Mouse (Mus musculus) heart, embryonic 14.5 days (tissue): ENCODE data around the gene 1700016H13Rik. TPM values are rescaled to one million over a fixed set of nuclear protein-coding genes. Genes with fewer than 3 reads are reported as not detected.

ENCODE experiments used
- ATAC-seq: fragments of 200-750 bp; cut with Nextera tagmentation; 2 replicates; pipeline ENCODE4 v1.8.0; 2017; ENCODE audit warnings: low read depth, moderate TSS enrichment; ENCODE audit not compliant: insufficient number of reproducible peaks, insufficient read depth, low FRiP score
- H3K27ac ChIP-seq, 2 experiments: fragments of 200-500 bp in 1 of 2; fragments of 300-500 bp in 1 of 2; sonication (generic) in 1 of 2; replicated peaks in 1 of 2; 2 replicates each; pipeline ENCODE4 v1.5.1; 2012 to 2014; ENCODE audit warnings: low read depth in 2 of 2, low read length in 2 of 2, control low read depth in 1 of 2, mild to moderate bottlenecking in 1 of 2, mixed read lengths in 1 of 2; ENCODE audit not compliant: control insufficient read depth in 1 of 2, insufficient read depth in 1 of 2
- H3K27me3 ChIP-seq: fragments of 300-500 bp; sonication (generic); 2 replicates; pipeline ENCODE4 v1.6.1; 2014; ENCODE audit warnings: mild to moderate bottlenecking, low read length, control low read depth; ENCODE audit not compliant: control insufficient read depth, insufficient read depth
- H3K36me3 ChIP-seq: fragments of 300-500 bp; sonication (generic); 2 replicates; pipeline ENCODE4 v1.6.1; 2014; ENCODE audit warnings: mild to moderate bottlenecking, control low read depth, low read length, mixed read lengths; ENCODE audit not compliant: control insufficient read depth, insufficient read depth
- H3K4me1 ChIP-seq, 2 experiments: fragments of 200-500 bp in 1 of 2; fragments of 300-500 bp in 1 of 2; sonication (generic) in 1 of 2; 2 replicates each; pipeline ENCODE4 v1.6.1; 2012 to 2014; ENCODE audit warnings: low read length in 2 of 2, control low read depth in 1 of 2, mixed read lengths in 1 of 2; ENCODE audit not compliant: control insufficient read depth in 2 of 2, insufficient read depth in 2 of 2
- H3K4me2 ChIP-seq: fragments of 300-500 bp; sonication (generic); 2 replicates; pipeline ENCODE4 v1.6.1; 2014; ENCODE audit warnings: mild to moderate bottlenecking, low read length
- H3K4me3 ChIP-seq, 2 experiments: fragments of 200-500 bp in 1 of 2; fragments of 300-500 bp in 1 of 2; sonication (generic) in 1 of 2; 2 replicates each; pipeline ENCODE4 v1.5.1; 2012 to 2014; ENCODE audit warnings: low read length in 2 of 2, mild to moderate bottlenecking in 2 of 2, control low read depth in 1 of 2, low read depth in 1 of 2, moderate library complexity in 1 of 2; ENCODE audit not compliant: control insufficient read depth in 1 of 2, insufficient read depth in 1 of 2
- H3K9ac ChIP-seq: fragments of 300-500 bp; sonication (generic); 2 replicates; pipeline ENCODE4 v1.6.1; 2014; ENCODE audit warnings: mild to moderate bottlenecking, low read length
- H3K9me3 ChIP-seq: fragments of 300-500 bp; sonication (generic); 2 replicates; pipeline ENCODE4 v1.6.1; 2016; ENCODE audit warnings: low read length, control low read depth; ENCODE audit not compliant: control insufficient read depth
- WGBS: fragments of 180-500 bp; shearing (Covaris S2); extraction: QIAGEN DNeasy Blood & Tissue Kit; methylation state at CpG from one replicate; pipeline ENCODE4 v1.1.7; 2014; 5-methylcytosine and 5-hydroxymethylcytosine counted together
- polyA plus RNA-seq: library from polyadenylated mRNA; unstranded; fragments of >200 nt; fragmentation: Nextera tagmentation; extraction: Ambion mirVana; gene quantifications from 2 replicates; pipeline ENCODE4 v1.2.1, GENCODE M21; 2014

Gene 1700016H13Rik
- polyA plus RNA-seq, 1 experiment from 2014 or later: 0.26 TPM

DNA sequence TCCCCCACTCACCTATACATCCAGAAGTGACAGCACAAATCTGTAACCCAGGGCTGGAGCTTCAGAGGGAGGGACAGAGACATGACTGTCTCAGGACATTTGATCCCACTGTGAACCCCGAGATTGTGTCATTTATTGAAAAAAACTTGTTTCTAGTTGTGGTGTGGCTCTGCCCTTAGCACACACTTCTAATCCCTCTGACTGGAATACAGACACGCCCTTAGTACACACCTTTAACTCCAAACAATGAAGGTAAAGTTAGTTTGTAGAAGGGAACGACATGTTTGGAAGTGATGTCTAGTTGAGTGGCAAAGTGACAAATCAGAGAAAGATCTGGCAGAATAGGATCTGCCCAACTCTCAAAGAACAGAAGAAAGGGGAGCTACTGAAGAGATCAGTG, 16.0 kb upstream of the 1700016H13Rik start:
- Histone ChIP-seq H3K4me1 (no peaks in the 10 kb centered on the region), H3K4me2 (no peak overlapping the region), H3K27me3 (no peaks in the 10 kb centered on the region), H3K27ac (no peak overlapping the region), H3K9ac (no peak overlapping the region), H3K4me3 (no peak overlapping the region), H3K36me3 (no peaks in the 10 kb centered on the region), H3K9me3 (no peaks in the 10 kb centered on the region)
- no peak for ATAC-seq
- WGBS: 74% methylated on average over 3 of the region's 3 CpGs

- no peak overlapping the region for H3K4me3 ChIP-seq
- ATAC-seq: no peak
- WGBS: 74% methylated on average over 2 of the region's 2 CpGs
- H3K9me3 ChIP-seq: no peaks in the 10 kb centered on the region
- no peaks in the 10 kb centered on the region for H3K36me3 ChIP-seq
- H3K4me1 ChIP-seq: no peaks in the 10 kb centered on the region
- no peaks in the 10 kb centered on the region for H3K27me3 ChIP-seq
- H3K9ac ChIP-seq: no peak overlapping the region
- no peak overlapping the region for H3K4me2 ChIP-seq
- no peak overlapping the region for H3K27ac ChIP-seq
These were observed 10.1 kb upstream of the 1700016H13Rik start for GRCm38 (mm10) chr5:103665876-103666275.

GRCm38 (mm10) chr5:103664932-103665331, 9.1 kb upstream of the 1700016H13Rik start:
- ATAC-seq: no peak
- WGBS: 76% methylated on average over 9 of the region's 9 CpGs
- Histone ChIP-seq H3K4me2 (no peak overlapping the region), H3K9ac (no peak overlapping the region), H3K36me3 (no peaks in the 10 kb centered on the region), H3K27me3 (no peaks in the 10 kb centered on the region), H3K4me3 (no peak overlapping the region), H3K27ac (no peak overlapping the region), H3K4me1 (no peaks in the 10 kb centered on the region), H3K9me3 (no peaks in the 10 kb centered on the region)

- H3K4me2 ChIP-seq: no peak overlapping the region
- H3K4me3 ChIP-seq: no peak overlapping the region
- WGBS: 31% methylated on average over 3 of the region's 3 CpGs
- no peak overlapping the region for H3K27ac ChIP-seq
- no peaks in the 10 kb centered on the region for H3K9me3 ChIP-seq
- peaks cover 2 to 4% of the 10 kb centered on the region in 2 experiments; a peak in 1 of 4 replicates for H3K4me1 ChIP-seq
- ATAC-seq: no peak
- no peaks in the 10 kb centered on the region; the same call in 1 of the 2 replicates for H3K27me3 ChIP-seq
- H3K36me3 ChIP-seq: no peaks in the 10 kb centered on the region
- H3K9ac ChIP-seq: no peak overlapping the region
These were observed 3.8 kb upstream of the 1700016H13Rik start for GRCm38 (mm10) chr5:103659571-103659970.

GRCm38 (mm10) chr5:103658921-103659320, 3.1 kb upstream of the 1700016H13Rik start:
- no peak overlapping the region for H3K27ac ChIP-seq
- H3K9me3 ChIP-seq: no peaks in the 10 kb centered on the region
- ATAC-seq: no peak
- H3K9ac ChIP-seq: no peak overlapping the region
- H3K36me3 ChIP-seq: no peaks in the 10 kb centered on the region
- no peak overlapping the region for H3K4me3 ChIP-seq
- 62% methylated on average over 5 of the region's 5 CpGs for WGBS
- H3K27me3 ChIP-seq: no peaks in the 10 kb centered on the region; the same call in 1 of the 2 replicates
- H3K4me2 ChIP-seq: no peak overlapping the region
- H3K4me1 ChIP-seq: peaks cover 2 to 4% of the 10 kb centered on the region in 2 experiments; a peak in 1 of 4 replicates

GRCm38 (mm10) chr5:103654780-103655179, 1.0 kb downstream of the 1700016H13Rik start:
- 76% methylated on average over 4 of the region's 4 CpGs for WGBS
- Histone ChIP-seq H3K4me2 (peak overlapping the region; percentile 98), H3K9me3 (no peaks in the 10 kb centered on the region), H3K36me3 (no peaks in the 10 kb centered on the region), H3K4me1 (peaks cover 2 to 4% of the 10 kb centered on the region in 2 experiments; a peak in 1 of 4 replicates), H3K4me3 (peak overlapping the region in 1 of 2 experiments; percentile 65; a peak in 1 of 4 replicates), H3K27me3 (no peaks in the 10 kb centered on the region; the same call in 1 of the 2 replicates), H3K27ac (no peak overlapping the region), H3K9ac (no peak overlapping the region)
- ATAC-seq: no peak

DNA sequence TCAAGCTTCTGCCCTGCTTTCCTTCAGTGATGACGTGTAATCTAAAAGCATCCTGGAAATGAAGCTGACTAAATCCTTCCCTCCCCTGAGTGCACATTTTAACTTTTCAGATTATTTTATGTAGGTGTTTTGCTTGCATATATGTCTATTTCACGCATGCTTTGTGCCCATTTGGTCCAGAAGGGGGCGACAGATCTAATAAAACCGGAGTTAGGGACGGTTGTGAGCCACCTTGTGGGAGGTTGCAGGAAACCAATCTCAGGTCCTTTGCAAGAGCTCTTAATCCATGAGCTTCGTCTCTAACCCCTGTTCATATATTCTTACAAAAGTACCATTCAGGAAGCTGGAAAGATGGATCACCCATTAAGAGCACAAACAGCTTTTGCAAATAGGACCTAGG, 1.6 kb downstream of the 1700016H13Rik start:
- Histone ChIP-seq H3K36me3 (no peaks in the 10 kb centered on the region), H3K9me3 (no peaks in the 10 kb centered on the region), H3K27me3 (no peaks in the 10 kb centered on the region; the same call in 1 of the 2 replicates), H3K4me3 (no peak overlapping the region), H3K27ac (no peak overlapping the region), H3K9ac (no peak overlapping the region), H3K4me1 (peaks cover 2 to 4% of the 10 kb centered on the region in 2 experiments; a peak in 1 of 4 replicates), H3K4me2 (no peak overlapping the region)
- 32% methylated on average over 6 of the region's 6 CpGs for WGBS
- no peak for ATAC-seq

GRCm38 (mm10) chr5:103647320-103647719, 8.5 kb downstream of the 1700016H13Rik start:
- no peak overlapping the region for H3K9ac ChIP-seq
- ATAC-seq: no peak
- H3K4me2 ChIP-seq: no peak overlapping the region
- no peaks in the 10 kb centered on the region for H3K4me1 ChIP-seq
- 83% methylated on average over 3 of the region's 3 CpGs for WGBS
- H3K9me3 ChIP-seq: no peaks in the 10 kb centered on the region
- no peaks in the 10 kb centered on the region for H3K36me3 ChIP-seq
- no peaks in the 10 kb centered on the region for H3K27me3 ChIP-seq
- H3K27ac ChIP-seq: no peak overlapping the region
- no peak overlapping the region for H3K4me3 ChIP-seq
